Mouse (Mus musculus) hindbrain, embryonic 11.5 days (tissue): Measurements from ENCODE around the gene Asb5. TPM values are rescaled to one million over a fixed set of nuclear protein-coding genes. Genes with fewer than 3 reads are reported as not detected.

ENCODE experiments used
- ATAC-seq: fragments of 200-750 bp; cut with Nextera tagmentation; 2 replicates; pipeline ENCODE4 v1.8.0; 2017; ENCODE audit warnings: mild to moderate bottlenecking, moderate TSS enrichment, moderate library complexity; ENCODE audit not compliant: low FRiP score
- DNase-seq: peaks from one replicate; pipeline ENCODE4 v3.0.0-alpha.2; 2015; ENCODE audit warnings: low spot score
- H3K27ac ChIP-seq: fragments of 300-500 bp; sonication (generic); 2 replicates; pipeline ENCODE4 v1.5.1; 2014; ENCODE audit warnings: mild to moderate bottlenecking, low read depth, low read length
- H3K27me3 ChIP-seq: fragments of 300-500 bp; sonication (generic); 2 replicates; pipeline ENCODE4 v1.6.1; 2014; ENCODE audit warnings: mild to moderate bottlenecking, low read length, moderate library complexity, mixed read lengths; ENCODE audit not compliant: control insufficient read depth, insufficient read depth
- H3K36me3 ChIP-seq: fragments of 300-500 bp; sonication (generic); 2 replicates; pipeline ENCODE4 v1.6.1; 2014; ENCODE audit warnings: mild to moderate bottlenecking, low read length, moderate library complexity, mixed read lengths; ENCODE audit not compliant: control insufficient read depth, insufficient read depth
- H3K4me1 ChIP-seq: fragments of 300-500 bp; sonication (generic); replicated peaks from 2 replicates; pipeline ENCODE4 v1.6.1; 2014; ENCODE audit warnings: low read length, mixed read lengths; ENCODE audit not compliant: control insufficient read depth, insufficient read depth
- H3K4me2 ChIP-seq: fragments of 300-500 bp; sonication (generic); replicated peaks from 2 replicates; pipeline ENCODE4 v1.6.1; 2014; ENCODE audit warnings: mild to moderate bottlenecking, low read depth, low read length
- H3K4me3 ChIP-seq: fragments of 300-500 bp; sonication (generic); 2 replicates; pipeline ENCODE4 v1.5.1; 2014; ENCODE audit warnings: low read depth, low read length
- H3K9ac ChIP-seq: fragments of 300-500 bp; sonication (generic); 2 replicates; pipeline ENCODE4 v1.6.1; 2014; ENCODE audit warnings: low read depth, low read length
- H3K9me3 ChIP-seq: fragments of 300-500 bp; sonication (generic); 2 replicates; pipeline ENCODE4 v1.6.1; 2016; ENCODE audit warnings: low read length; ENCODE audit not compliant: control insufficient read depth
- WGBS: fragments of 180-500 bp; shearing (Covaris S2); extraction: QIAGEN DNeasy Blood & Tissue Kit; methylation state at CpG from one replicate; pipeline ENCODE4 v1.1.7; 2014; 5-methylcytosine and 5-hydroxymethylcytosine counted together
- polyA plus RNA-seq: library from polyadenylated mRNA; unstranded; fragments of >200 nt; fragmentation: Nextera tagmentation; extraction: Ambion mirVana; gene quantifications from 2 replicates; pipeline ENCODE4 v1.2.1, GENCODE M21; 2014

The Asb5 gene
- polyA plus RNA-seq, 1 experiment from 2014 or later = 6.1 TPM

GRCm38 (mm10) chr8:54562137-54562536 is 32.8 kb downstream of the Asb5 start:
- no peak for ATAC-seq

GRCm38 (mm10) chr8:54565181-54565580 is 35.8 kb downstream of the Asb5 start:
- WGBS = 93% methylated on average over 1 of the region's 1 CpGs
- H3K9ac ChIP-seq = no peak overlapping the region
- ATAC-seq = no peak

More at GRCm38 (mm10) chr8:54562137-54562536, 32.8 kb downstream of the Asb5 start:
- Histone ChIP-seq H3K9me3 (no peaks in the 10 kb centered on the region), H3K36me3 (no peaks in the 10 kb centered on the region), H3K4me3 (no peak overlapping the region), H3K4me2 (no peak overlapping the region), H3K4me1 (no peaks in the 10 kb centered on the region), H3K27ac (no peak overlapping the region), H3K9ac (no peak overlapping the region), H3K27me3 (no peaks in the 10 kb centered on the region)
- WGBS = 84% methylated on average over 4 of the region's 4 CpGs
- DNase-seq = no peak

GRCm38 (mm10) chr8:54565603-54566260 is 36.4 kb downstream of the Asb5 start:
- WGBS = 88% methylated on average over 7 of the region's 7 CpGs
- H3K4me1 ChIP-seq = no peaks in the 10 kb centered on the region
- no peaks in the 10 kb centered on the region for H3K9me3 ChIP-seq
- H3K9ac ChIP-seq = no peak overlapping the region
- H3K4me3 ChIP-seq = no peak overlapping the region
- H3K36me3 ChIP-seq = no peaks in the 10 kb centered on the region
- H3K27ac ChIP-seq = no peak overlapping the region
- H3K4me2 ChIP-seq = no peak overlapping the region
- ATAC-seq (no peak), DNase-seq (no peak)
- H3K27me3 ChIP-seq = no peaks in the 10 kb centered on the region

More at GRCm38 (mm10) chr8:54565181-54565580, 35.8 kb downstream of the Asb5 start:
- H3K4me3 ChIP-seq = no peak overlapping the region
- no peaks in the 10 kb centered on the region for H3K36me3 ChIP-seq
- H3K4me1 ChIP-seq = no peaks in the 10 kb centered on the region
- H3K4me2 ChIP-seq = no peak overlapping the region
- H3K27me3 ChIP-seq = no peaks in the 10 kb centered on the region
- no peaks in the 10 kb centered on the region for H3K9me3 ChIP-seq
- no peak overlapping the region for H3K27ac ChIP-seq
- DNase-seq = no peak

- ATAC-seq (no peak), DNase-seq (no peak)
- no peaks in the 10 kb centered on the region for H3K9me3 ChIP-seq
- 74% methylated on average over 2 of the region's 2 CpGs for WGBS
- no peak overlapping the region for H3K27ac ChIP-seq
- no peak overlapping the region for H3K9ac ChIP-seq
- H3K4me3 ChIP-seq = no peak overlapping the region
- H3K27me3 ChIP-seq = no peaks in the 10 kb centered on the region
- no peaks in the 10 kb centered on the region for H3K36me3 ChIP-seq
- no peak overlapping the region for H3K4me2 ChIP-seq
- no peaks in the 10 kb centered on the region for H3K4me1 ChIP-seq
Observed at GRCm38 (mm10) chr8:54567168-54567567, 37.8 kb downstream of the Asb5 start.

GRCm38 (mm10) chr8:54570618-54571609 is 41.5 kb downstream of the Asb5 start:
- Histone ChIP-seq H3K4me1 (no peaks in the 10 kb centered on the region), H3K27me3 (no peaks in the 10 kb centered on the region), H3K4me3 (no peak overlapping the region), H3K36me3 (no peaks in the 10 kb centered on the region), H3K27ac (no peak overlapping the region), H3K4me2 (no peak overlapping the region), H3K9me3 (no peaks in the 10 kb centered on the region), H3K9ac (no peak overlapping the region)
- WGBS = 79% methylated on average over 15 of the region's 15 CpGs
- no peak for ATAC-seq
- no peak for DNase-seq

- Histone ChIP-seq H3K27me3 (no peaks in the 10 kb centered on the region), H3K4me1 (no peaks in the 10 kb centered on the region), H3K36me3 (no peaks in the 10 kb centered on the region), H3K9me3 (no peaks in the 10 kb centered on the region), H3K4me3 (no peak overlapping the region), H3K9ac (no peak overlapping the region), H3K27ac (no peak overlapping the region), H3K4me2 (no peak overlapping the region)
- WGBS = 88% methylated on average over 3 of the region's 3 CpGs
- DNase-seq = no peak
- ATAC-seq = no peak
Observed at GRCm38 (mm10) chr8:54581436-54581835, 52.1 kb downstream of the Asb5 start.

GRCm38 (mm10) chr8:54582886-54583285 is 53.5 kb downstream of the Asb5 start:
- Histone ChIP-seq H3K4me3 (no peak overlapping the region), H3K27me3 (no peaks in the 10 kb centered on the region), H3K9ac (no peak overlapping the region), H3K27ac (no peak overlapping the region), H3K9me3 (no peaks in the 10 kb centered on the region), H3K4me1 (no peaks in the 10 kb centered on the region), H3K4me2 (no peak overlapping the region), H3K36me3 (no peaks in the 10 kb centered on the region)
- ATAC-seq = no peak
- DNase-seq = no peak
- WGBS = 71% methylated on average over 1 of the region's 1 CpGs

GRCm38 (mm10) chr8:54594634-54595033 is 65.3 kb downstream of the Asb5 start:
- H3K36me3 ChIP-seq = no peaks in the 10 kb centered on the region
- H3K27me3 ChIP-seq = no peaks in the 10 kb centered on the region
- ATAC-seq (no peak), DNase-seq (no peak)
- no peak overlapping the region for H3K9ac ChIP-seq
- H3K27ac ChIP-seq = no peak overlapping the region
- H3K4me1 ChIP-seq = no peaks in the 10 kb centered on the region
- WGBS = 91% methylated on average over 5 of the region's 5 CpGs
- no peaks in the 10 kb centered on the region for H3K9me3 ChIP-seq
- no peak overlapping the region for H3K4me2 ChIP-seq
- no peak overlapping the region for H3K4me3 ChIP-seq
